Mouse (Mus musculus) neural tube, embryonic 14.5 days (tissue): ENCODE data around the gene Mdc1. TPM values are rescaled to one million over a fixed set of nuclear protein-coding genes. Genes with fewer than 3 reads are reported as not detected.
A peak's percentile ranks its signal among the peaks of the same experiment; 100 is the strongest.

Experiments
- ATAC-seq: fragments of 200-750 bp; cut with Nextera tagmentation; 2 replicates; pipeline ENCODE4 v1.8.0; 2017; ENCODE audit warnings: low read depth, mild to moderate bottlenecking, moderate TSS enrichment, moderate library complexity
- H3K27ac ChIP-seq: fragments of 300-500 bp; sonication (generic); 2 replicates; pipeline ENCODE4 v1.5.1; 2014; ENCODE audit warnings: low read depth, mild to moderate bottlenecking, control low read depth, low read length, moderate library complexity, mixed read lengths
- H3K27me3 ChIP-seq: fragments of 300-500 bp; sonication (generic); 2 replicates; pipeline ENCODE4 v1.6.1; 2014; ENCODE audit warnings: low read length; ENCODE audit not compliant: control insufficient read depth, insufficient read depth
- H3K36me3 ChIP-seq: fragments of 300-500 bp; sonication (generic); 2 replicates; pipeline ENCODE4 v1.6.1; 2014; ENCODE audit warnings: low read length, mixed read lengths; ENCODE audit not compliant: control insufficient read depth, insufficient read depth
- H3K4me1 ChIP-seq: fragments of 300-500 bp; sonication (generic); 2 replicates; pipeline ENCODE4 v1.6.1; 2014; ENCODE audit warnings: low read length; ENCODE audit not compliant: control insufficient read depth, insufficient read depth
- H3K4me2 ChIP-seq: fragments of 300-500 bp; sonication (generic); 2 replicates; pipeline ENCODE4 v1.6.1; 2014; ENCODE audit warnings: mild to moderate bottlenecking, low read depth, low read length, control low read depth
- H3K4me3 ChIP-seq: fragments of 300-500 bp; sonication (generic); 2 replicates; pipeline ENCODE4 v1.5.1; 2014; ENCODE audit warnings: low read depth, low read length, control low read depth, mixed read lengths
- H3K9ac ChIP-seq: fragments of 300-500 bp; sonication (generic); replicated peaks from 2 replicates; pipeline ENCODE4 v1.6.1; 2014; ENCODE audit warnings: low read depth, mild to moderate bottlenecking, control low read depth, low read length, mixed read lengths
- H3K9me3 ChIP-seq: fragments of 300-500 bp; sonication (generic); 2 replicates; pipeline ENCODE4 v1.6.1; 2016; ENCODE audit warnings: low read length; ENCODE audit not compliant: control insufficient read depth
- WGBS: fragments of 180-500 bp; shearing (Covaris S2); extraction: QIAGEN DNeasy Blood & Tissue Kit; methylation state at CpG from one replicate; pipeline ENCODE4 v1.1.7; 2014; 5-methylcytosine and 5-hydroxymethylcytosine counted together
- polyA plus RNA-seq: library from polyadenylated mRNA; unstranded; fragments of >200 nt; fragmentation: Nextera tagmentation; extraction: Ambion mirVana; gene quantifications from 2 replicates; pipeline ENCODE4 v1.2.1, GENCODE M21; 2014

Mdc1 gene
- polyA plus RNA-seq, result 6.0 and 8.5 TPM in 2 replicates

DNA sequence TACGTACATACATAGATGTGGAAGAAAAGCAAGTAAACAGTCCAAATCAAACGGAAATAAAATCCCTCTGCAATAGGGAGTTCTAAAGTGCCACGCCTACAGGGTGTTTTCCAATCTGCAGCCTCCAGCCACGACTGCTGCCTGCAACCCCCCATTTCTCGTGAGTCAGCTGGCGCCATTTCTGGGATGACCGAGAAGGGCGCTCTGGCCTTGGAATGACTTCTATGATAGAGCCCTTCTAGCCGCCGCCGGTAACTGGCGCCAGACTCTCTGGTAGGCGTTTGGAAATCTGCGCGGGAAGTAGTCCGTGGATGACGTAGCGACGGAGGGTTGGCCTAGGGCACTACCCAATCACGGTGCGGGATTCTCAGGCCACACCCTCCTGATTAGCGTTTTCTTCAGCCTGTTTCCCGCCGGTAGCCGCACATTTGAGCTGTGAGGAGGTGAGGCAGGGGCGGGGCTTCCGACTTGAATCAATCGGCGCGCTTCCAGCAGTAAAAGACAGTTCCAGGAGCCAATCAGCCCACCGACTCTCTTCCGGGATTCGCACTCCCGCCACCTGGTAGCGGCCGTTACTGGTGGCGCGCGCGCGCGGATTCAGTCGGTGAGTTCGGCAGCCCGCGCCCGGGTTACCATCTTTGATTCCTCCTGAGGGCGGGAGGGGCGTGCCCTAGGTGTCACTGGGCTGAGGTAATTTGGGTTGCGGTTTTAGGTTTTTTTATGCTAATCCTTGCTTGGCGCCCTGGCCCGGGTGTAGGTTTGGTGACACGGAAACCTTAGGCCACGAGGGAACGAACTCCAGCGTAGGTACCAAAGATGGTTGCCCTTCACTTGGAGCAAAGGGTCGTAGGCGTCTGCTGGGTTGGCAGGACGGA is at the start of gene Mdc1:
TSS of gene Mdc1 (plus strand) at position 440 of the 875 bp plus-strand sequence.
- peaks cover 6% of the 10 kb centered on the region; the same call in 1 of the 2 replicates for H3K36me3 ChIP-seq
- H3K4me1 ChIP-seq, result peaks cover 10% of the 10 kb centered on the region; the same call in 1 of the 2 replicates
- peak within 1 kb of the TSS; percentile 58 for H3K9ac ChIP-seq
- H3K27me3 ChIP-seq, result no peaks in the 10 kb centered on the region
- WGBS, result under 1% methylated on average over 59 of the region's 59 CpGs
- peak within 1 kb of the TSS; percentile 57 for H3K4me3 ChIP-seq
- ATAC-seq, result peak; percentile 91
- H3K4me2 ChIP-seq, result peak within 1 kb of the TSS; percentile 61
- H3K27ac ChIP-seq, result peak within 1 kb of the TSS; percentile 64
- H3K9me3 ChIP-seq, result no peaks in the 10 kb centered on the region

DNA sequence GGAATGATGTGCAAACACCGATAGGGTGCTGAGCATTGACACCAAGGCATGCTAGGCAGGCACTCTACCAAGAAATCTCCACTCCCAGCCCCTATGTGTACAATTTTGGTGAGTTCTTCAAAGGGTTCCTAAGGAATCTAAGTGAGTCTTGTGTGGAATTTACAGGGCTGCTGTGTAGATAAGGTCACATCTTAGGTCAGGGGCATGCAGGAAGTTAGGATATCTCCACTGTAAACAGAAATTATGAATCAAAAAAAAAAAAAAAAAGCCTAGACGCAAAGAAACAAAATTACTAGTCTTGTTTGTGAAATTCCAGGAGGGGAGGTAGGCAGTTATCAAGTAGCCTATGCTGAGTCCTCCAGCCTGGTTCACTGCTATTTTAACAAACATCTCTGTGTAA is 48.5 kb upstream of the Mdc1 start:
- Histone ChIP-seq H3K4me1 (no peaks in the 10 kb centered on the region), H3K9ac (no peak overlapping the region), H3K27me3 (no peaks in the 10 kb centered on the region), H3K27ac (no peak overlapping the region), H3K9me3 (no peaks in the 10 kb centered on the region), H3K4me2 (no peak overlapping the region), H3K36me3 (no peaks in the 10 kb centered on the region), H3K4me3 (no peak overlapping the region)
- no peak for ATAC-seq
- WGBS, result 96% methylated on average over 2 of the region's 2 CpGs

DNA sequence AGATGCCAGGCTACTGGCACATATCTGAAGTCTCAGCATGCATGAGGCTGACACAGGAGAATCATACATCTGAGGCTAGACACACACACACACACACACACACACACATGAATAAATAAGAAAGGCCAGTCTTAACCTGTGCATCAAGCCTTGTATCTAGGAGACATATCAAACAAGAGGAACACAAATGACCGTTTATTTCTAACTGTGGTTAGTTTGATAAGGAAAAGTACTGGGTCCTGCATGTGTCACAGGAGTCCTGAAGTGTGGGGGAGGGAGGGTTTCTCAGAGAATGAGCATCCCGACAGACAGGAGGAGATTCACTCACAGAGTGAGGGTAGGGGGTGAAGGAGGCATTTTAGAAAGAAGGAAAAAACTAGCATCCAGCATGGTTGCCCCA is 46.2 kb upstream of the Mdc1 start:
- H3K9me3 ChIP-seq, result no peaks in the 10 kb centered on the region
- no peak overlapping the region for H3K9ac ChIP-seq
- no peaks in the 10 kb centered on the region for H3K4me1 ChIP-seq
- H3K36me3 ChIP-seq, result no peaks in the 10 kb centered on the region
- H3K27me3 ChIP-seq, result no peaks in the 10 kb centered on the region
- no peak overlapping the region for H3K4me2 ChIP-seq
- WGBS, result 59% methylated on average over 2 of the region's 2 CpGs
- no peak for ATAC-seq
- H3K27ac ChIP-seq, result no peak overlapping the region
- H3K4me3 ChIP-seq, result no peak overlapping the region

DNA sequence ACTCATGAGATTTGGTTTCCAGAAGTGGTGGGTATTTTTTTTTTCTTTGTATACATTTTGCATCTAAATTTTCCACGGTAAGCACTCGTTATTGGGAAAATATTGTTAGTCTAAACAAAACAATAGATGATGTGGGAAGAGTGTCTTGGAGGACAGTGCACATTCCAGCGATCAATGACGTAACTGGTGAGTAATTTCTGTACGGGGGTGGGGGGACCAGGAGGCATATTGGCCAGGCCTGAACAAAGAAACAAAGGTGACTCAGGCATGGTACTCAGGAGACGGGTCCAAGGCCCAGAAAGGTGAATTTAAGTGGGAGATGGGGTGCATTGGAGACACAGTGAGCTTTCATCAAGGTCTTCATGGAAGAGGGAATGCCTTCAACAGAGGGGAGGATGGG is 45.7 kb upstream of the Mdc1 start:
- H3K9ac ChIP-seq, result no peak overlapping the region
- H3K27ac ChIP-seq, result no peak overlapping the region
- no peak overlapping the region for H3K4me2 ChIP-seq
- no peaks in the 10 kb centered on the region for H3K9me3 ChIP-seq
- H3K4me3 ChIP-seq, result no peak overlapping the region
- ATAC-seq, result no peak
- no peaks in the 10 kb centered on the region for H3K36me3 ChIP-seq
- 77% methylated on average over 6 of the region's 6 CpGs for whole genome bisulfite sequencing
- no peaks in the 10 kb centered on the region for H3K27me3 ChIP-seq
- H3K4me1 ChIP-seq, result no peaks in the 10 kb centered on the region

DNA sequence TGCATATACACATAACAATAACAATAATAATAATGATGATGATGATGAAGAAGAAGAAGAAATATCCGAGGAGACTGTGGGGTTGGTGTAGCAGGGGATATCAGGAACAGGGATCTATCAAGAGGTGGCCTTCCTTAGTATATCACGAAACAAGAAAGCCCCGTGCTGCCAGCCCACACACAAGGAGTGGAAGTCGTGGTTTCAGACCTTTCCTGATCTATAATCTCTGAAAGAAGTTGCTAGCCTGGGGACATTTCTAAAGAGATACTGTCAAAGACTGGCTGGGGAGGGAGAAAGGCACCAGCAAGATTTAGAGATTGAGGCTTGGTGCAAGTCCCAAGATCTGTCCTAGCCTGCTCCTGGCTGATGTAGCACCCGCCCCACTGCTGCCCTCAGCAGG is 44.5 kb upstream of the Mdc1 start:
- H3K27me3 ChIP-seq, result no peaks in the 10 kb centered on the region
- H3K9me3 ChIP-seq, result no peaks in the 10 kb centered on the region
- no peak overlapping the region for H3K4me3 ChIP-seq
- 78% methylated on average over 5 of the region's 5 CpGs for WGBS
- no peak overlapping the region for H3K9ac ChIP-seq
- H3K4me2 ChIP-seq, result no peak overlapping the region
- no peaks in the 10 kb centered on the region for H3K4me1 ChIP-seq
- no peak overlapping the region for H3K27ac ChIP-seq
- H3K36me3 ChIP-seq, result no peaks in the 10 kb centered on the region
- no peak for ATAC-seq

DNA sequence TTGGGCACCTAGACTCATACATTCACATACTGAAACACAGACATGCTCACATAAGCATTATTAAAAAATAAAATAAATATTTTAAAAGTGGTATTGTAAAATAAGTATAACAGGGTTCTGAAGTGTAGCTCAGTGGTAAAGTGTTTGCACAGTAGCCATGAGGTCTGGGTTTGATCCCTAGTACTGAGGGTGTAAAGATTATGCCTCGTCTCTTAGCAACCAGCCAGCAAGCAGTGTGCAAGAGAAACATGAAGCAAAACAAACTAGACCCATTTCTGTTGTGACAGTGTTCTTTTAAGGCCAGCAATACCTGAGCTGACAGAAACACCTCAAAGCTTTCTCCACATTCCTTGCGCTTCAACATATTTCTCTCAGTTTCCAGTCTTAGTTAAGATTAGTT is 40.4 kb upstream of the Mdc1 start:
- Histone ChIP-seq H3K9ac (no peak overlapping the region), H3K4me3 (no peak overlapping the region), H3K4me1 (no peaks in the 10 kb centered on the region), H3K36me3 (no peaks in the 10 kb centered on the region), H3K4me2 (no peak overlapping the region), H3K27ac (no peak overlapping the region), H3K27me3 (no peaks in the 10 kb centered on the region), H3K9me3 (no peaks in the 10 kb centered on the region)
- no peak for ATAC-seq
- 77% methylated on average over 2 of the region's 2 CpGs for WGBS

DNA sequence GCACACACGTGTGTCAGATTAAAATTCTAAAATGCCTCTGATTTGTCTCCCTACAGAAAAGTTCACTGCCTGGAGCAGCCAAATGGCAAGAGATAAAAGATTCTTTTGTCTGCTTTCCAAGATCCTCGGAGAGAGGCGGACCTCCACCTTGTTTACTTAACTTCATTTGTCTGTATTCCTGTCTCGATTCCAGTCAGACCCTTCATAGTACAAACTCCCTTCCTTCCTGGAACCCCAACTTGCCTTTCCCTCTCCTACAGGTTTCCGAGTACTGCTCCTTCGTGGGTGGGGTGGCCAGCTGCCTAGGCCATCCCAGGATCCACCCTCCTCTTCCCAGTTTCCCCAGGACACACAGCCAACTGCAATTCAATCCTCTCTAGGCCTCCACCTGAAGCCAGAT is 38.3 kb upstream of the Mdc1 start:
- H3K27ac ChIP-seq, result no peak overlapping the region
- H3K27me3 ChIP-seq, result no peaks in the 10 kb centered on the region
- H3K4me3 ChIP-seq, result no peak overlapping the region
- no peaks in the 10 kb centered on the region for H3K4me1 ChIP-seq
- H3K36me3 ChIP-seq, result no peaks in the 10 kb centered on the region
- WGBS, result 63% methylated on average over 6 of the region's 6 CpGs
- no peak overlapping the region for H3K4me2 ChIP-seq
- no peaks in the 10 kb centered on the region for H3K9me3 ChIP-seq
- no peak overlapping the region for H3K9ac ChIP-seq
- ATAC-seq, result no peak

DNA sequence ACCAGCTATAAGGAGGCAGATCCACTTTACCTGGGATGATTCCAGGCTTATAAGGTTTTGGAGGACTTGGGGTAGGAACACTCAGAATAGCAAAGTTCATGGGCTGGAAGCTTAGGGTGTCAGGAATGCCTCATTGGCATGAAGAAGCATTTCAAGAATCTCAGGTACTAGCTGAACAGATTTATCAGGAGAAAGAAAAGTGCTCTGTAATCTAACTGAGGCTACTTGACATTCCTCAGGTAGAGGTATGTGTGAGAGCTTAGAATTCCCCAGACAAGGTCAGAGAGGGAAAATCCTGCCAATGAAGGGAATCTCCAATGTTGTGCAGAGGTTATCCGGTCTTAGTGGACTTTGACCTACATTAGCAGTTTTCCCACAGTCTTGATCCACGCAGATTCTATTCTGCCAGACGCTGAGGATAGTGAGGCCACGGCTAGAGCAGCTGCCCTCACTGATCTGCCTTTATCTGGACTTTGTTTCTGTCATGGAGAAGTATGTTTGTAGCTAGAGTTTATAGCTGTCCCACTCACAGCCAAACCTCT is 37.4 kb upstream of the Mdc1 start:
- no peak for ATAC-seq
- H3K27ac ChIP-seq, result no peak overlapping the region

DNA sequence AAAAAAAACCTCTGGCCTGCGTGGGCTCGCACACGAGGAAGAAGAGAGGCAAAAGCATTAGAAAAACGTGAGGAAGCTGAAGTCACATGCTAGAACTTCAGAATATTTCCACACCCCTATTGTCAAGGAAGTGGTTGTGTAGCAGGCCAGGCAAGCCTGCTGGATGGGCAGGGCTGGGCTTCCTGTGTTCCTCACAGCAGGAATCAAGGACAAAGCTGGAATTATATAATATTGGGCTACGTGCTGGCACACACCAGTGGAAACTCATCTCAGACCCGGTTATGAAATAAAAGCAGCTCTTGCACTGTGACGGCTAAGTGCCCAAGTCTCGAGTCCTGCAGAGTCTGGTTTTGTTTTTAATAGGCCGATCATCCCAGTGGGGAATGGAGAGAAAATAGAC is 33.2 kb upstream of the Mdc1 start:
- no peaks in the 10 kb centered on the region for H3K27me3 ChIP-seq

More for the DNA sequence above, 37.4 kb upstream of the Mdc1 start:
- Histone ChIP-seq H3K27me3 (no peaks in the 10 kb centered on the region), H3K9me3 (no peaks in the 10 kb centered on the region), H3K4me2 (no peak overlapping the region), H3K36me3 (no peaks in the 10 kb centered on the region), H3K9ac (no peak overlapping the region), H3K4me1 (no peaks in the 10 kb centered on the region), H3K4me3 (no peak overlapping the region)
- 91% methylated on average over 4 of the region's 4 CpGs for WGBS

More for the DNA sequence above, 33.2 kb upstream of the Mdc1 start:
- Histone ChIP-seq H3K4me3 (no peak overlapping the region), H3K9me3 (no peaks in the 10 kb centered on the region), H3K27ac (no peak overlapping the region), H3K9ac (no peak overlapping the region), H3K4me1 (no peaks in the 10 kb centered on the region), H3K36me3 (no peaks in the 10 kb centered on the region), H3K4me2 (no peak overlapping the region)
- WGBS, result 79% methylated on average over 9 of the region's 9 CpGs
- no peak for ATAC-seq
